Comparison of ENCODE assay signal across 14 mouse cellular contexts in genomic region chr2:169721793-169722326, GRCm38 (mm10).
DNase-seq lines count a peak whose midpoint lies in the region; ATAC-seq and TF ChIP-seq lines count a peak whose summit lies in the region.
"Had no signal": no experiment of that assay in that cellular context is flagged by ENCODE, and none has a peak within 500 bp of the region (broad histone marks: within the 10 kb centered on the region; RNA-seq: fewer than 3 reads in every experiment).

No protein-coding gene starts in this region.

- no peaks in the 10 kb centered on the region for H3K36me3 ChIP-seq in forebrain, embryonic 13.5 days (ENCODE audit: poor library complexity, severe bottlenecking)
- H3K36me3 ChIP-seq in forebrain, embryonic 10.5 days (replicated peaks) = no peaks in the 10 kb centered on the region
- H3K36me3 ChIP-seq in kidney, postnatal 0 days (ENCODE audit: insufficient read depth, low read length) = no peaks in the 10 kb centered on the region
- H3K36me3 ChIP-seq in intestine, embryonic 15.5 days = no peaks in the 10 kb centered on the region
- H3K36me3 ChIP-seq in neural tube, embryonic 14.5 days (ENCODE audit: control insufficient read depth, insufficient read depth, low read length) = no peaks in the 10 kb centered on the region
- H3K36me3 ChIP-seq: limb, embryonic 13.5 days had no signal

- H3K27me3 ChIP-seq in forebrain, embryonic 13.5 days = no peaks in the 10 kb centered on the region
- no peaks in the 10 kb centered on the region for H3K27me3 ChIP-seq in forebrain, embryonic 10.5 days (ENCODE audit: poor library complexity, severe bottlenecking)
- no peaks in the 10 kb centered on the region for H3K27me3 ChIP-seq in kidney, postnatal 0 days (ENCODE audit: insufficient read depth, low read length)
- no peaks in the 10 kb centered on the region for H3K27me3 ChIP-seq in intestine, embryonic 15.5 days (replicated peaks)
- no peaks in the 10 kb centered on the region for H3K27me3 ChIP-seq in neural tube, embryonic 14.5 days (ENCODE audit: control insufficient read depth, insufficient read depth, low read length)
- H3K27me3 ChIP-seq: limb, embryonic 13.5 days had no signal

- peak overlapping the region; percentile 8; the same call in 1 of the 2 replicates for H3K27ac ChIP-seq in forebrain, embryonic 13.5 days
- no peak overlapping the region for H3K27ac ChIP-seq in forebrain, embryonic 10.5 days
- peak overlapping the region; percentile 51 for H3K27ac ChIP-seq in kidney, postnatal 0 days
- peak overlapping the region; percentile 73; the same call in 1 of the 2 replicates for H3K27ac ChIP-seq in intestine, embryonic 15.5 days
- H3K27ac ChIP-seq in neural tube, embryonic 14.5 days (ENCODE audit: low read depth, low read length) = peak overlapping the region; percentile 40
- H3K27ac ChIP-seq: layer of hippocampus, adult 2 months; left cerebral cortex, adult 2 months; limb, embryonic 13.5 days had no signal

- no peak overlapping the region for H3K9ac ChIP-seq in forebrain, embryonic 13.5 days
- no peak overlapping the region for H3K9ac ChIP-seq in kidney, postnatal 0 days (ENCODE audit: low read depth, low read length)
- no peak overlapping the region for H3K9ac ChIP-seq in intestine, embryonic 15.5 days
- no peak overlapping the region for H3K9ac ChIP-seq in neural tube, embryonic 14.5 days (replicated peaks; ENCODE audit: low read depth, low read length)
- H3K9ac ChIP-seq: limb, embryonic 13.5 days had no signal

- H3K4me1 ChIP-seq in forebrain, embryonic 13.5 days = peaks cover 31% of the 10 kb centered on the region
- peaks cover 10% of the 10 kb centered on the region for H3K4me1 ChIP-seq in forebrain, embryonic 10.5 days
- H3K4me1 ChIP-seq in kidney, postnatal 0 days (replicated peaks; ENCODE audit: insufficient read depth, low read length) = peaks cover 28% of the 10 kb centered on the region; the same call in 1 of the 2 replicates
- peaks cover 15% of the 10 kb centered on the region for H3K4me1 ChIP-seq in intestine, embryonic 15.5 days (replicated peaks)
- H3K4me1 ChIP-seq in neural tube, embryonic 14.5 days (ENCODE audit: control insufficient read depth, insufficient read depth, low read length) = peaks cover 26% of the 10 kb centered on the region

- H3K9me3 ChIP-seq in forebrain, embryonic 13.5 days (replicated peaks) = no peaks in the 10 kb centered on the region
- H3K9me3 ChIP-seq in forebrain, embryonic 10.5 days = no peaks in the 10 kb centered on the region
- H3K9me3 ChIP-seq in kidney, postnatal 0 days (replicated peaks; ENCODE audit: low read length) = no peaks in the 10 kb centered on the region
- H3K9me3 ChIP-seq in intestine, embryonic 15.5 days = no peaks in the 10 kb centered on the region
- H3K9me3 ChIP-seq in neural tube, embryonic 14.5 days (ENCODE audit: control insufficient read depth, low read length) = no peaks in the 10 kb centered on the region
- H3K9me3 ChIP-seq: limb, embryonic 13.5 days had no signal

- ATAC-seq in forebrain, embryonic 13.5 days = no peak
- no peak; the same call in 1 of the 2 replicates for ATAC-seq in kidney, postnatal 0 days (replicated peaks; ENCODE audit: low FRiP score, low read depth)
- no peak for ATAC-seq in intestine, embryonic 15.5 days
- no peak for ATAC-seq in neural tube, embryonic 14.5 days (ENCODE audit: low read depth)
- ATAC-seq in inflammation-experienced regulatory T-cells, adult 6 months = no peak

- H3K4me2 ChIP-seq in forebrain, embryonic 13.5 days = peak overlapping the region; percentile 10; the same call in 1 of the 2 replicates
- H3K4me2 ChIP-seq in kidney, postnatal 0 days (ENCODE audit: low read length) = no peak overlapping the region
- no peak overlapping the region for H3K4me2 ChIP-seq in intestine, embryonic 15.5 days (replicated peaks)
- 0 out of 2 replicates have a peak overlapping the region, but pooled peaks have one; percentile 7 for H3K4me2 ChIP-seq in neural tube, embryonic 14.5 days (ENCODE audit: low read depth, low read length)
- H3K4me2 ChIP-seq: limb, embryonic 13.5 days had no signal

- WGBS in forebrain, embryonic 13.5 days = 50% methylated on average over 18 of the region's 18 CpGs
- 83% methylated on average over 18 of the region's 18 CpGs for WGBS in forebrain, embryonic 10.5 days
- 45% methylated on average over 18 of the region's 18 CpGs for WGBS in kidney, postnatal 0 days
- 66% methylated on average over 18 of the region's 18 CpGs for WGBS in intestine, embryonic 15.5 days
- WGBS in neural tube, embryonic 14.5 days = 30% methylated on average over 18 of the region's 18 CpGs

- no peak overlapping the region for H3K4me3 ChIP-seq in forebrain, embryonic 13.5 days
- no peak overlapping the region for H3K4me3 ChIP-seq in forebrain, embryonic 10.5 days
- no peak overlapping the region for H3K4me3 ChIP-seq in kidney, postnatal 0 days (replicated peaks; ENCODE audit: low read depth, low read length)
- H3K4me3 ChIP-seq in intestine, embryonic 15.5 days (replicated peaks) = no peak overlapping the region
- no peak overlapping the region for H3K4me3 ChIP-seq in neural tube, embryonic 14.5 days (ENCODE audit: low read depth, low read length)
- H3K4me3 ChIP-seq: erythroblast, embryonic 14.5 days; layer of hippocampus, adult 2 months; left cerebral cortex, adult 2 months; limb, embryonic 13.5 days had no signal

- DNase-seq in forebrain, embryonic 10.5 days (ENCODE audit: extremely low spot score, low spot score) = no peak
- DNase-seq in kidney, postnatal 0 days (ENCODE audit: low spot score) = peak; percentile 25
- no peak for DNase-seq in kidney, postnatal 36 days
- no peak for DNase-seq in right cerebral cortex, postnatal 36 days (ENCODE audit: low spot score in 2 of 2)
- DNase-seq: cerebellum, adult 2 months; thymus, postnatal 36 days had no signal

- no peak for TF ChIP-seq CTCF in kidney, postnatal 0 days (IDR thresholded peaks at IDR 0.05; ENCODE audit: low read depth)

Comparison
In these comparisons a context has a peak if more than half of its experiments do, and no peak if none do; other contexts are left out.
1. H3K4me2 ChIP-seq: peak in forebrain, embryonic 13.5 days (single experiment) and neural tube, embryonic 14.5 days (single experiment); none in kidney, postnatal 0 days (single experiment) and intestine, embryonic 15.5 days (single experiment).